Mouse (Mus musculus) heart, adult 2 months (tissue): ENCODE measurements around the gene Atp6v1fnb. TPM values are rescaled to one million over a fixed set of nuclear protein-coding genes. Genes with fewer than 3 reads are reported as not detected.
A peak's percentile ranks its signal among the peaks of the same experiment; 100 is the strongest.

ENCODE experiments used
- DNase-seq, 2 experiments: peaks; one replicate each; pipeline ENCODE4 v3.0.0; 2021
- H3K27ac ChIP-seq: fragments of 200-600 bp; 2 replicates; pipeline ENCODE4 v1.8.1; 2022
- H3K27me3 ChIP-seq: fragments of 200-500 bp; 2 replicates; pipeline ENCODE4 v1.6.1; 2012; ENCODE audit warnings: mild to moderate bottlenecking, low read length, inconsistent platforms, mixed read lengths; ENCODE audit not compliant: control insufficient read depth, insufficient read depth
- H3K36me3 ChIP-seq: fragments of 200-500 bp; 2 replicates; pipeline ENCODE4 v1.6.1; 2012; ENCODE audit warnings: low read length, inconsistent platforms; ENCODE audit not compliant: control insufficient read depth, insufficient read depth
- H3K4me1 ChIP-seq: fragments of 200-500 bp; 2 replicates; pipeline ENCODE4 v1.6.1; 2011; ENCODE audit warnings: low read length; ENCODE audit not compliant: control insufficient read depth, insufficient read depth
- H3K4me3 ChIP-seq: fragments of 200-600 bp; 2 replicates; pipeline ENCODE4 v1.8.1; 2022
- H3K79me2 ChIP-seq: fragments of 200-500 bp; replicated peaks from 2 replicates; pipeline ENCODE4 v1.6.1; 2012; ENCODE audit warnings: mild to moderate bottlenecking, inconsistent platforms, low read length, moderate library complexity, mixed read lengths; ENCODE audit not compliant: control insufficient read depth, insufficient read depth
- H3K9ac ChIP-seq: fragments of 200-500 bp; 2 replicates; pipeline ENCODE4 v1.6.1; 2012; ENCODE audit warnings: low read depth, mild to moderate bottlenecking, control low read depth, inconsistent platforms, low read length, mixed read lengths
- CTCF ChIP-seq: fragments of 200-600 bp; IDR thresholded peaks from 2 replicates; pipeline ENCODE4 v1.8.1; 2022; ENCODE audit warnings: antibody characterized with exemption, mild to moderate bottlenecking, moderate library complexity
- EP300 ChIP-seq: fragments of 200-500 bp; IDR thresholded peaks from 2 replicates; pipeline ENCODE4 v1.6.1; 2011; ENCODE audit warnings: low read depth, low read length, control low read depth; ENCODE audit not compliant: insufficient read depth
- POLR2A ChIP-seq: fragments of 200-500 bp; IDR thresholded peaks from 2 replicates; pipeline ENCODE4 v1.6.1; 2011; ENCODE audit warnings: mild to moderate bottlenecking, low read depth, low read length, control low read depth; ENCODE audit not compliant: insufficient read depth
- WGBS: fragments of 180-500 bp; shearing (Covaris S2); methylation state at CpG from one replicate; pipeline ENCODE4 v1.1.7; 2018; 5-methylcytosine and 5-hydroxymethylcytosine counted together
- intact Hi-C: fragments of 180-260 bp; cut with DNase I; formaldehyde crosslinking; loops from one replicate; pipeline ENCODE4 v1.15.1; 2025
- polyA plus RNA-seq: library from polyadenylated mRNA; depleted of rRNA; stranded (reverse); fragments of >200 nt; gene quantifications from 2 replicates; pipeline ENCODE4 v1.2.3, GENCODE M21; 2012
- total RNA-seq, 2 experiments: library from RNA; stranded (reverse); gene quantifications; 2 replicates each; pipeline ENCODE4 v1.2.3; 2021

Atp6v1fnb gene
- total and polyA plus RNA-seq, 3 experiments: not detected

- H3K36me3 ChIP-seq: no peaks in the 10 kb centered on the region
- peak; percentile 58 to 65 for DNase-seq
- no peaks in the 10 kb centered on the region for H3K27me3 ChIP-seq
- peak overlapping the region; percentile 90 for H3K27ac ChIP-seq
- H3K9ac ChIP-seq: peak overlapping the region; percentile 23
- intact Hi-C loops: no loop called here
- 8% methylated on average over 6 of the region's 6 CpGs for WGBS
- TF ChIP-seq CTCF (no peak), POLR2A (0 out of 2 replicates have a peak, but pooled peaks have one; percentile 5)
- no peaks in the 10 kb centered on the region; the same call in 1 of the 2 replicates for H3K4me1 ChIP-seq
- H3K79me2 ChIP-seq: no peaks in the 10 kb centered on the region
- peak overlapping the region; percentile 43 for H3K4me3 ChIP-seq
Observed at GRCm38 (mm10) chr6:29435940-29436451, 35.2 kb upstream of the Atp6v1fnb start.

GRCm38 (mm10) chr6:29436461-29436934 lies 34.7 kb upstream of the Atp6v1fnb start:
- intact Hi-C loops: no loop called here
- TF ChIP-seq POLR2A (peak; percentile 52; the same call in 1 of the 2 replicates), EP300 (no peak)
- 3% methylated on average over 11 of the region's 11 CpGs for WGBS
- H3K27ac ChIP-seq: peak overlapping the region; percentile 90
- H3K36me3 ChIP-seq: no peaks in the 10 kb centered on the region
- no peaks in the 10 kb centered on the region for H3K27me3 ChIP-seq
- H3K4me3 ChIP-seq: no peak overlapping the region
- no peaks in the 10 kb centered on the region; the same call in 1 of the 2 replicates for H3K4me1 ChIP-seq
- peak; percentile 73 to 80 for DNase-seq
- H3K79me2 ChIP-seq: no peaks in the 10 kb centered on the region
- no peak overlapping the region; the same call in 1 of the 2 replicates for H3K9ac ChIP-seq

GRCm38 (mm10) chr6:29439251-29439650 lies 32.0 kb upstream of the Atp6v1fnb start:
- no peaks in the 10 kb centered on the region for H3K79me2 ChIP-seq
- H3K4me1 ChIP-seq: no peaks in the 10 kb centered on the region
- H3K27ac ChIP-seq: no peak overlapping the region
- H3K27me3 ChIP-seq: no peaks in the 10 kb centered on the region
- H3K9ac ChIP-seq: no peak overlapping the region
- intact Hi-C loops: no loop called here
- 44% methylated on average over 4 of the region's 4 CpGs for WGBS
- TF ChIP-seq CTCF: no peak
- TF ChIP-seq EP300: no peak
- TF ChIP-seq POLR2A: no peak
- no peak overlapping the region for H3K4me3 ChIP-seq
- DNase-seq: peak; percentile 64 to 65
- no peaks in the 10 kb centered on the region for H3K36me3 ChIP-seq

- Histone ChIP-seq H3K79me2 (no peaks in the 10 kb centered on the region), H3K27ac (no peak overlapping the region), H3K36me3 (no peaks in the 10 kb centered on the region), H3K27me3 (no peaks in the 10 kb centered on the region), H3K4me1 (no peaks in the 10 kb centered on the region), H3K4me3 (no peak overlapping the region), H3K9ac (no peak overlapping the region)
- TF ChIP-seq CTCF: no peak
- TF ChIP-seq EP300: no peak
- TF ChIP-seq POLR2A: no peak
- WGBS: 86% methylated on average over 6 of the region's 6 CpGs
- no peak for DNase-seq
- intact Hi-C loops: no loop called here
Observed at GRCm38 (mm10) chr6:29439789-29440188, 31.4 kb upstream of the Atp6v1fnb start.

- Histone ChIP-seq H3K79me2 (no peaks in the 10 kb centered on the region), H3K36me3 (no peaks in the 10 kb centered on the region), H3K4me3 (no peak overlapping the region), H3K27me3 (no peaks in the 10 kb centered on the region), H3K27ac (no peak overlapping the region), H3K4me1 (no peaks in the 10 kb centered on the region), H3K9ac (no peak overlapping the region)
- TF ChIP-seq CTCF: peak; percentile 76
- TF ChIP-seq POLR2A: no peak
- intact Hi-C loops: loop anchor here (2.0 kb wide), 1 partner anchor 22 kb away; the partner anchor contains the start of gene Atp6v1f
- DNase-seq: peak; percentile 30 to 45
- 61% methylated on average over 11 of the region's 11 CpGs for WGBS
Observed at GRCm38 (mm10) chr6:29444773-29445172, 26.5 kb upstream of the Atp6v1fnb start.

- Histone ChIP-seq H3K4me3 (no peak overlapping the region), H3K9ac (no peak overlapping the region), H3K27me3 (no peaks in the 10 kb centered on the region), H3K4me1 (no peaks in the 10 kb centered on the region), H3K36me3 (no peaks in the 10 kb centered on the region), H3K27ac (no peak overlapping the region), H3K79me2 (no peaks in the 10 kb centered on the region)
- DNase-seq: no peak
- no peak for TF ChIP-seq EP300
- no peak for TF ChIP-seq CTCF
- no peak for TF ChIP-seq POLR2A
- WGBS: 77% methylated on average over 7 of the region's 7 CpGs
- intact Hi-C loops: loop anchor here (2.0 kb wide), 1 partner anchor 21 kb away; the partner anchor contains the start of gene Atp6v1f
Observed at GRCm38 (mm10) chr6:29445354-29445753, 25.9 kb upstream of the Atp6v1fnb start.
